Mouse (Mus musculus): ENCODE data around the gene Cpne2.

The Cpne2 gene

DNA sequence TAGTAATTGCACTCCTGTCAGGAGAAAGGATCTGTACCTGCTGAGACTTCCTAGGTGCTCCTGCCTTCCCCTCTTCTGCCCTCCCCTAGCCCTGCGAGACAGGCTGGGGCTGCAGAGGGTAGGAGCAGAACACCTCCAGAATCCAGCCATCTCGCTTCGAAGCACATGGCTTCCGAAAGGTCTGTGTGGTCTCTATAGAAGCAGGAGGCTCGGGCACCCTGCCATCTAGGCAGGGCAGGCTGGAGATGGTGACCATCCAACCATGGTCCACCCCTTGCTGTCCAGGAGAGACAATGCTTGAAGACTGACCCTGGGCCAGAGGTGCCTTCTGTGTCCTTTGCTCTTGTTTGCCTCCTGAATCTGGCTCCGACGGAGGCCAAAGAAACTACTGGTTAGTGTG, 2.8 kb downstream of the Cpne2 start:
- DNase-seq (ENCODE audit: low spot score in 2 of 2) = no peak

DNA sequence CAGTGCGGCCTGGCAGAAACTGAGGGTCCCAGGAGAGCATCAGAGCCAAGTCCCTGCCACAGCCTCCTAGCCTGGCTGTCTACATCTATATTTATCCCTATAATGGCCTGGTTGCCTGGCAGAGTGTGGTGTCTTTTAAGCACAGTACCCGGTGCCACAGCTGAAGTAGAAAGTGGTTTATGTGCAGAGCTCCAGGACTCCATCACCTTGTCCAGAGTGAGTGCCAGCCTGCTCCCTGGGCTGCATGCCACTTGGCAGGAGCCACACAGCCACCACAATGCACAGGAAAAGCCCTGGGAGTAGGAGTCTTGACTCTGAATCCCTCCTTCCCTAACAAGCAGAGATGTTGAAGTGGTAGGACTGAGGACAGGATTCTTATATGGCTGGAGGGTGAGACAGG, 4.7 kb downstream of the Cpne2 start:
- no peak for DNase-seq (ENCODE audit: low spot score in 2 of 2)

DNA sequence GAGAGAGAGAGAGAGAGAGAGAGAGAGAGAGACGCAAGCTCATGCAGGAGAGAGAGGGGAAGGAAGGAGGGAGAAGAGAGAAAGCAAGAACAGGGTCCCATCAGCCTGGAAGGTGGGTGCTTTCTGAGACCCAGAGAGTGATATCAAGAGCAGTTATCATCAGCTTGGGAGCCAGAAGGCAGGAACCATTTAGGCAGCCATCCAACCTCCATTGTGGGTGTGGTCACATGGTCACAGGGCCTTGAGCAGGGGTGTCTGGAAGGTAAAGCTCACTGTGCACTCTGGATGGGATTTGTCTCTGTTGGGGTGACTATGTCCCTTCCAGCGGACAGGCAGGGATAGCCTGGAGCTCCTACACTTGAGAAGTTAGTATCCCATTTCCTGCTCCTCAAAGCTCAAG, 7.2 kb downstream of the Cpne2 start:
- DNase-seq (ENCODE audit: low spot score in 2 of 2) = no peak

- peak; percentile 27 to 38 for DNase-seq (ENCODE audit: low spot score in 2 of 2)
These were observed 8.4 kb downstream of the Cpne2 start for GRCm38 (mm10) chr8:94540889-94541795.

DNA sequence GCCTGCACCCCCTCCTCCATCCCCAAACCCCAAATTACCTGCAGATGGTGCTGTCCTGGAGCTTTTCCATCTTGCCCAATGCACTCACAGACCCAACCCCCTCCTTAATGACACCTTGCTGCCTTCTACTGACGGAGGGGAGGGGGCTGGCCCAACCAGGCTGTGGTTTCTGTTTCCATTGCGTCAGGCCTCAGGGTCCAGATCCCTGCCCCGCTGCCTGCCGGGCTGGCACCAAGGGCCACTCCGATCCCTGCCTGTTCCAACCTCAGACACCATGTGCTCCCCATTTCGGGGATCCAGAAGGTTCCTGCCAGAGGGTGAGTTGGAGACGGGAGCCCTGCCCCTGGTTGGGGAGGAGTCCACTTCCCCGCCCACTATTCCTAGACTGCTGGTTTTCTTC, 11.2 kb downstream of the Cpne2 start:
- no peak for DNase-seq (ENCODE audit: low spot score in 2 of 2)

GRCm38 (mm10) chr8:94549041-94549440, 16.3 kb downstream of the Cpne2 start:
- DNase-seq (ENCODE audit: low spot score in 2 of 2) = no peak

DNA sequence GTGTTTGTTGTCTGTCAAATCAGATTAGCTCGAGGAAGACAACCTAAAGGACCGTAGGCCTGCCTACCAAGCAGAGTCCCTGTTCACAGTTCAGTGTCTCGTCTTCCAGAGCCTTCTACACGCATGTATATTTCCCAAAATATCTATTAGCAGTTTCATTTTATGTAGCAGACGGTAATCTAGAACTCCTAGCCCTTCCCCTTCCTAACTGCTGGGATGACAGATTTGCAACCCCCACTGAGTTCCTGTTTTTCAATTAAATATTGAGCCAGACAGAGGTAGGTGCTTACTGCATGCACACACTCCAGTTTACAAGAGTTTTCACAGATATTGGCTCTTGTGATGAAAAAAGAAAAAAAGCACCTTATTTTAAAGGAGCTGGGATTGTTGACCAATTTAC, 16.7 kb downstream of the Cpne2 start:
- no peak for DNase-seq (ENCODE audit: low spot score in 2 of 2)

DNA sequence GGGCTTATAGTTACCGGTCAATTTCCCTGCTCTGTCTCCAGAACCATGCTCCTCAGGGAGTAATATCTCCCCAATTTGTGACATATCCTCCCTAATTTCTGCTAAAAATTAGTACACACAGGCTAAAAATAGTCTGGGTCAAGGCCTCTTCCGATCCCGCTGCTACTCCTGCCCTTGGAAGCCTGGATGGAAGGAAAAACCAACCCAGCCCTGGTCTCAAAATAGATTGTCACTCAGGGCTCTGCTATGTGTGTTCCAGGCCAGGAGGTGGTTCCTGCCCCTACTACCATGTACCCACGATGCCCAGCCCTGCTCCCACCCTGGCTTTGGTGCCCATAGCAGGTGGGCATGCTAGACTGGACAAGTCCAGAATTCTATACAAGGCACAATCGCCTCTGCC, 17.2 kb downstream of the Cpne2 start:
- no peak for DNase-seq (ENCODE audit: low spot score in 2 of 2)

- DNase-seq (ENCODE audit: low spot score in 2 of 2) = peak in 1 of 2 experiments; percentile 41
These were observed 19.0 kb downstream of the Cpne2 start for GRCm38 (mm10) chr8:94551471-94552422.

- no peak for DNase-seq (ENCODE audit: low spot score in 2 of 2)
These were observed 19.9 kb downstream of the Cpne2 start for GRCm38 (mm10) chr8:94552696-94553095.

- no peak for DNase-seq (ENCODE audit: low spot score in 2 of 2)
These were observed 24.5 kb downstream of the Cpne2 start for GRCm38 (mm10) chr8:94557281-94557680.

- DNase-seq (ENCODE audit: low spot score in 2 of 2) = no peak
These were observed 28.5 kb downstream of the Cpne2 start for GRCm38 (mm10) chr8:94561256-94561655.

- no peak for DNase-seq (ENCODE audit: low spot score in 2 of 2)
These were observed 31.6 kb downstream of the Cpne2 start for GRCm38 (mm10) chr8:94564421-94564820.

DNA sequence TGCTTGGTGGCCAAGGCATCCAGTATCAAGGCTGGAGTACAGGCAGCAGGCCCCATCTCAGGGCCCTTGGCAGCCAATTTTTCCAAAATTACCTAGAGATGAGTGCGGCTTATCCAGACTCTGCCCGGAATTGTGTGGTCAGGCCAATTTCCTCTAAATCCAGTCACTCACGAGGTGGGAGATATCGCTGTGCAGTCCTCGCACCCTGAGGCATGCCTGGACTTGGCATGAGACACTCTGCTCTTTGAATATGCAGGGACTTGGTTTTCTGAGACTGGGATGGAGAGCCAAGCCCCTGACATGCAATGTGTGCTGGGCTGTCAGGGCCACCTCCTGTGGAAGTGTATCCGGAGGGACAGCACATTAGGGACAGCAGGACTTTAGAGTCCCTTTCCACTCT, 33.2 kb downstream of the Cpne2 start:
- no peak for DNase-seq (ENCODE audit: low spot score in 2 of 2)

DNA sequence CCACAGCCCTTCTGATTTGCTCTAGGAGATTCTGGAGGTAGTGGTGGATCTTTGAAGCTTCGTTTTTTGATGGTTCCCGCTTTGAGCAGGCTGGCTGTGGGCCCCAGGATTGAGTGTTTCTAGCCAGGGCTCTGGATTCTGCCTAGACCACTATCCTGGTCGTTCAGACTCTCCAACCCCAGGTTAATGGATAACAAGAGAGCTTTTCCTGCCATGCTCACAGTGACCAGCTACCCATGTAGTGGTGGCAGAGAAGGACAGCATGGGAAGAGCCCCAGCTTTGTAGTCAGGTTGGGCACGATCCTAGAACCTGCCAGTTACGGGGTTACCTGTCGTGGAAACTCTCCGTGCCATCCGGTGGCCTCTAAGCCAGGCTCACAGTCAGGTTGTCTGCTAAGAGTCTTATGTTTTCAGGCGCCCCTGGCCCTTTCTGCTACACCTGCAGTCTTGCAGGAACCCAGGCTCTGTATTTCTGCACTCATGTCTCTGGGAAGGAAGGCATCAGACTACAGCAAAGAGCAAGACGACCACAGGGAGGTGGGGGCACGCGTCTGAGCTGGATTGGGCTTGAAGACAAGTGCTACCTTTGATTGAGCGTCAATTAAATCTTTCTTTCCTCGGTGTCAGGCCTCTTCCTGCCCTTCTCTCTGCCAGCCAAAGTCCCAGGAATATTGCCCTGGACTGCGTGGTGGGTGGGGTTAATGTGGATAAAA, 33.8 kb downstream of the Cpne2 start:
- no peak for DNase-seq (ENCODE audit: low spot score in 2 of 2)

DNA sequence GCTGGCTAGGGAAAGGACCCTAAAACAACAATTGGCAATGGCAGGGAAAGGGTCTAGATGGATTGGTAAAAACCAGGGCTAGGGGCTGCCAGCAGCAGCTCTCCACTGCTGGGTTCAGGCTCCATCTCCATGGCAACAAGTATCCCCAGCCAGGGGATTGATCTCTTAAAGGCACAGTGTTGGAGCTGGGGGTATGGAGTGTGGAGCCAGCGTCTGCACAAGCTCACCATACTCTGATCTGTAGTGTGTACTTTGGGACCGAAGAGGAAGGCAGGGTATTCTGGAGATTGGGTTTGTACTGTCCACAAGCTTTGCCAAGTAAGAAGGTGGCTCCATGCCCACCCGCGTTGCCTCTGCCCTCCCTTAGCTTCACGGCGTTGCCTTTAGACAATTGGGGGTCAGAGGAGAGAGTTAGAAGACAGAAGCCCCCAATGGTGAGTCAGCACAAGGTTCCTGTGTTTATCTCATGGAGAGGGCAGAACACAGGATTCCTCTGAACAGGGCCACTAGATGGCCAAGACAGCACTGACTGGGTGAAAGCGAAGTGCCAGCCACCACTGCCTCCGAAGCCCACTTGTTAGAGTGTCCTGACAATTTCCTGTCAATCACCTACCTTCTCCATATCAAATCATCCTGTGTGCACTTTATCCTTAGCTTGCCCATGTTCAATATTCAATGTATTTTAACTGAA, 34.5 kb downstream of the Cpne2 start:
- DNase-seq (ENCODE audit: low spot score in 2 of 2) = no peak

GRCm38 (mm10) chr8:94568098-94568497, 35.3 kb downstream of the Cpne2 start:
- DNase-seq (ENCODE audit: low spot score in 2 of 2) = no peak

- DNase-seq (ENCODE audit: low spot score in 2 of 2) = no peak
These were observed 36.6 kb downstream of the Cpne2 start for GRCm38 (mm10) chr8:94569419-94569818.

DNA sequence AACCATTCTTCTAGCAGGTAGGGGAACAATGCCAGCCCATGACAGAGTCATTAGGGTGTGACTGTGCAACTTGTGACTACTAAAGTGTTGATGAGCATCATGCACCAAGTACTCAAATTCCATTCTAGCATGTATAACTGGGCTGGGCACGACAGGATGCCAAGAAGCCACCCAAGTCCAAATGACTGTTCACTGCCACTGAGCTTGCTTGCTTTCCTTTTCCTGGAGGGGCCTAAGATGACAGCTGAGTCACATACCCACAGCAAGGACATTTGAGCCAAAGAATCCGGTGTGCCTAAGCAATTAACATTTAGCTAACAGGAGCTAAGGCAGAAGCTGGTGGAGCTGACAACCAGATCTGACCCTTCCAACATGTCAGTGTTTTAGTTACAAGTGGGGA, 39.1 kb downstream of the Cpne2 start:
- DNase-seq (ENCODE audit: low spot score in 2 of 2) = no peak

GRCm38 (mm10) chr8:94574159-94574907, 41.5 kb downstream of the Cpne2 start:
- DNase-seq (ENCODE audit: low spot score in 2 of 2) = no peak

DNA sequence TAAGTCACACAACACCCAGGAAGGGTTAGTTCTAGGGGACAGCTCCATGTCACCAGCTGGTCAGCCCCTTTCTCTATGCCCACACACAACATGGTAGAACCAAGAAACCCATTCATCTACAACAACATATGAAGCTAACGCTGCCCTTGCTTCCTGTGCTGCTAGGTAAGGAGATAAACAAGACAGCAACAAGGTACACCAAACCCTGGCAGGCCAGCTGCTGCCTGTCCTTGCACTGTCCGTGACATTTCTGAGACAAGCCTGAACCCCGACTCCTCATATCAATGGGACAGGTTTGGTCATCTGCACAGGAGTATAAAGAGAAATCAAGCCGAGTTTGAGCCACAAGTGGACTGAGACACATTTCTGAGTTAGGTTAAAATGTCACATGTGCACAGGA, 42.4 kb downstream of the Cpne2 start:
- DNase-seq (ENCODE audit: low spot score in 2 of 2) = no peak

Data from natural killer cell, adult 2 months (primary cell).